Mouse (Mus musculus) G1E (cell line): ENCODE results near the gene Nsmce4a. TPM values are rescaled to one million over a fixed set of nuclear protein-coding genes. Genes with fewer than 3 reads are reported as not detected.

ENCODE experiments used
- ATAC-seq: 2 replicates; pipeline ENCODE4 v1.8.0; 2016; ENCODE audit warnings: mild to moderate bottlenecking; ENCODE audit not compliant: insufficient number of reproducible peaks, poor library complexity, low FRiP score, severe bottlenecking; ENCODE audit errors: extremely low read depth
- DNase-seq: peaks from one replicate; pipeline ENCODE4 v3.0.0; 2012; ENCODE audit warnings: low spot score
- H3K27me3 ChIP-seq: 2 replicates; pipeline ENCODE4 v1.6.1; 2012; ENCODE audit warnings: mild to moderate bottlenecking, low read length, inconsistent platforms; ENCODE audit not compliant: insufficient read depth
- H3K36me3 ChIP-seq: replicated peaks from 2 replicates; pipeline ENCODE3; 2012; ENCODE audit warnings: mild to moderate bottlenecking, inconsistent platforms
- H3K4me1 ChIP-seq: 2 replicates; pipeline ENCODE4 v1.6.1; 2012; ENCODE audit warnings: low read depth, low read length, inconsistent platforms, mixed read lengths; ENCODE audit not compliant: insufficient read depth
- H3K4me3 ChIP-seq: 2 replicates; pipeline ENCODE4 v1.5.1; 2012; ENCODE audit warnings: low read depth, mild to moderate bottlenecking, inconsistent platforms, low read length, moderate library complexity, mixed read lengths
- H3K9me3 ChIP-seq: replicated peaks from 2 replicates; pipeline ENCODE4 v1.6.1; 2012; ENCODE audit warnings: inconsistent platforms
- CTCF ChIP-seq: IDR thresholded peaks from 2 replicates; pipeline ENCODE4 v1.5.1; 2012; ENCODE audit warnings: low read depth, low read length, inconsistent platforms, mixed read lengths
- GATA1 ChIP-seq: IDR thresholded peaks from 2 replicates; pipeline ENCODE4 v1.6.1; 2012; ENCODE audit warnings: borderline replicate concordance, low read length, inconsistent platforms, mixed read lengths
- GATA2 ChIP-seq: IDR thresholded peaks from 2 replicates; pipeline ENCODE4 v1.6.1; 2012; ENCODE audit warnings: low read depth, low read length, inconsistent platforms, borderline replicate concordance
- POLR2AphosphoS5 ChIP-seq: IDR thresholded peaks from 2 replicates; pipeline ENCODE4 v1.6.1; 2012; ENCODE audit warnings: low read depth, low read length, inconsistent platforms; ENCODE audit not compliant: insufficient replicate concordance
- TAL1 ChIP-seq: conservative IDR thresholded peaks from 2 replicates; pipeline ENCODE4 v1.6.1; 2012; ENCODE audit warnings: low read depth, low read length, inconsistent platforms, mixed read lengths
- polyA plus RNA-seq: library from polyadenylated mRNA; stranded (reverse); fragments of >175 nt; gene quantifications from 2 replicates; pipeline ENCODE4 v1.2.3, GENCODE M21; 2012
- total RNA-seq, 2 experiments: library from RNA; stranded (forward) in 1 of 2; stranded (reverse) in 1 of 2; fragments of 200-1000 nt in 1 of 2; fragments of >200 nt in 1 of 2; fragmentation: Nextera tagmentation in 1 of 2; gene quantifications; 2 replicates each; pipeline ENCODE4 v1.2.3; 2014 to 2017

Gene Nsmce4a
- total and polyA plus RNA-seq, 3 experiments = 77.9 to 149 (median 103) TPM

DNA sequence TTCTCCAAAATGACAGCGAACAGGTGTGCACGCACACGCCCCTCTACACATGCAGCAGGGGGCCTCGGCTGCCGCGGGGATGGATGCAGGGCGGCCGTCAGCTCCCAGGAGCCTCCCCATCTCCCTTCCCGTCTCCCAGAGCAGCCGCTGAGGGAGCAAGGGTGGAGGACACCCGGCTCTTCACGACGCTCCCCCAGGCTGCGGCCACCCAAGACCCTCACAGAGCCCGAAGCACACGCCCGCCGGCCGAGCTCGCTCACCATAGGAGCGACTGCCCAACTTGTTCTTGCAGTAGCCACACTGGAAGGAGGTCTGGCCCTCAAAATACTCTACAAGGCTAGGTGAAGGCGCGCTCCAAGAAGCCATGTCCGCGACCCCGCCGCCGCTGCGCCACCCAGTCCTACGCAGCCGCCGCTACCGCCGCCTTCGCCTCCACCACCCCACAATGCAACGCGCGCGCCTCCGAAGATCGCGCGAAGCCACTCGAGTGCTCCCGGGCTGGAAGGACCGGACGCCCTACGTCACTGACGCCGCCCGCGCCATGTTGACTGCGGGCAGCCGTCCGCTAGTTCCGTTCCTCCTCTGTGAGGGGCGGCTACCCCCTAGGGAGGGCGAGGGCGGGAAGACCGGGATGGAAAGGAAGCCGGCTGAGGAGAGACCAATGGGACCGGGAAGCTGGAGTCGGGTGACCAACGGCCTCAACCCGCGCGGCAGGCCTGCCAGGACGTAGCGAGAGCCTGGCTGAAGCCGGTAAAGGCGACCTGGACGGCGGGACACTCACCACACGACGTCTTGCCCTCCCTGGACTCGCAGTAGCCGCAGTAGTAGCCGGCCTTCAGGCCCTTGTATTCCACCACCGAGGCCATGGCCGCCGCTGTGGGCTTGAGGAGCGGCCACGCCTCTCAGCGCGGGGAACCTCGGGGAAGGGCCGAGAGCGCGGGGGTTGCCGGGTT lies 53.5 kb downstream of the Nsmce4a start:
- Histone ChIP-seq H3K4me3 (peak overlapping the region; percentile 85), H3K27me3 (no peaks in the 10 kb centered on the region), H3K36me3 (peaks cover 19% of the 10 kb centered on the region), H3K9me3 (peaks cover 8% of the 10 kb centered on the region), H3K4me1 (peaks cover 20% of the 10 kb centered on the region)
- ATAC-seq (peak; percentile 81), DNase-seq (peak; percentile 80)
- no peak for TF ChIP-seq POLR2AphosphoS5
- no peak for TF ChIP-seq TAL1
- TF ChIP-seq GATA1 = no peak
- no peak for TF ChIP-seq GATA2
- TF ChIP-seq CTCF = no peak

DNA sequence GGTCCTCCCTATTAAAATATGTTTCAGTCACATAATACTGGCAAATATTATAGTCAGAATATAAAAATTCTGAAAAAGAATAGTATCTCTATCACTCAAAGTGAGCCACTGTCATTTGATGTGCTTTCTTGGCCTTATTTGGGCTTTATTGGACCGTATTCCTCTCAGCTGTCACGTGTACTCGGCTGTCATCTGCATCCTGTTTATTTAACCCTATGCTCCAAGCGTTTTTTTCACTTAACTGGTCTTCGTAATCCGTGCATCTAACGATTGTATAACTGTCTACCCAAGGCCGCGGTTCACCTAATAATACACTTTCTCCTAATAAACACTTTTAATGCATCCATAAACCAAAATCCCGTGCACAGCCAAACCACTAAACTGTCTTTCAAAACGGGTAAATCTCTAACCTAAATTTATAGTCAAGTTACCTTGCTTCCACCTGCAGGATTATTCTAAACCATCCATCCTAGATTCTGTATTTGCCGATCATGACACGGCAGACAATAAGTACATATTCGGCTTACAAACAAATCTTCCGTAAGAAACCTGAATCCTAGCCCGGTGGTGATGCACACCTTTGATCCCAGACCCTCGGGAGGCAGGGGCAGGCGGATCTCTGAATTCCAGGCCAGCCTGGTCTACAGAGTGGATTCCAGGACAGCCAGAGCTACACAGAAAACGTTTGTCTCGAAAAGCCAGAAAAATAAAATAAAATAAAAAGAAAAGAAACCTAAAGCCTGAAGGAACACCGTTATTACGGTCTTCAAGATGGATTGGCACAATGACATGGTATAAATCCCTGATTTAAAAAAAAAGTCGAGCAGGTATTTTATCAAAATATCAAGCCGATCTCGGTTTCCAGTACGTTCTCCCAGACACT lies 54.5 kb downstream of the Nsmce4a start:
- DNase-seq = no peak
- Histone ChIP-seq H3K27me3 (no peaks in the 10 kb centered on the region), H3K4me3 (peak overlapping the region; percentile 85), H3K36me3 (peaks cover 25% of the 10 kb centered on the region), H3K9me3 (peaks cover 8% of the 10 kb centered on the region), H3K4me1 (peaks cover 20% of the 10 kb centered on the region)
- ATAC-seq = no peak
- TF ChIP-seq GATA2 (no peak), POLR2AphosphoS5 (no peak), CTCF (no peak), TAL1 (no peak), GATA1 (no peak)

DNA sequence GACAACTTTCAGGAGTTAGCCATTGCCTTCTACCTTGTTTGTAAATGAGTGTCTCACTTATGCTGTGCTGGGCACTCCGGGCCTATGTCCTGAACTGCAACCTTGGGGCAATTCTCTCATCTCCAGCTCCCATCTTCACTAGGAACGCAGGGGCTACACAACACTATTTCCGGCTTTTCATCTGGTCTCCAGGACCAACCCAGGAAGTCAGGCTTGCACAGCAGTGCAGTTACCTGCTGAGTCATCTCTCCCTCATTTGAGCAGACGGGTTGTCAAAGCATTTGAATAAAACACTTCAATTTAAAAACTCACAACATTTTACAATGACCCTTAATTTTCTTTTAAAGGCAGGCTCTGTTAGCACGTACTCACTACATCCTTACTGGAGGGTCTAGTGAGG lies 62.7 kb downstream of the Nsmce4a start:
- Histone ChIP-seq H3K9me3 (no peaks in the 10 kb centered on the region), H3K4me3 (no peak overlapping the region)

DNA sequence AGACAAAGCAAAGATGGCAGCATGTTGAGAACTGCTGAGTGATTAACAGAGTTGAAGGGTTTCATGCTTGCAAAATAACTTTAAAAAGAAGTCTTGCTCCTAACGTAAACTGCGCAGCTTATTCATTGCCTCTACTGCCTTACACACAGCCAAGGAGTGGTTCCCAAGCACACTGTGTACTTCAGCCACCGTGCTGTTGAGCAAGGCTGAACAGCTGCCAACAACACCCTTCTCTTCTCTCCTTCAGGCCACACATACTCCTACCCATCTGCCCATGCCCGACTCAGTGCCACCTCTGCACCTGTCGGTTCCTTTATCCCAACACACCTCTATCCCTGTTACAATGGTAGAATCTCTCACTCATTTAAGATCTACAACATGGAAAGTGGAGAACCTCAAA lies 69.9 kb downstream of the Nsmce4a start:
- Histone ChIP-seq H3K36me3 (peaks cover 67% of the 10 kb centered on the region), H3K9me3 (no peaks in the 10 kb centered on the region), H3K27me3 (no peaks in the 10 kb centered on the region), H3K4me1 (no peaks in the 10 kb centered on the region), H3K4me3 (no peak overlapping the region)
- ATAC-seq (no peak), DNase-seq (no peak)
- TF ChIP-seq GATA2 (no peak), TAL1 (no peak), CTCF (no peak), POLR2AphosphoS5 (no peak), GATA1 (no peak)

More for the DNA sequence above, 62.7 kb downstream of the Nsmce4a start:
- Histone ChIP-seq H3K4me1 (peaks cover 6% of the 10 kb centered on the region), H3K36me3 (peaks cover 65% of the 10 kb centered on the region), H3K27me3 (no peaks in the 10 kb centered on the region)
- DNase-seq (no peak), ATAC-seq (peak; percentile 86)
- no peak for TF ChIP-seq TAL1
- no peak for TF ChIP-seq GATA1
- no peak for TF ChIP-seq GATA2
- TF ChIP-seq POLR2AphosphoS5 = no peak
- no peak for TF ChIP-seq CTCF

DNA sequence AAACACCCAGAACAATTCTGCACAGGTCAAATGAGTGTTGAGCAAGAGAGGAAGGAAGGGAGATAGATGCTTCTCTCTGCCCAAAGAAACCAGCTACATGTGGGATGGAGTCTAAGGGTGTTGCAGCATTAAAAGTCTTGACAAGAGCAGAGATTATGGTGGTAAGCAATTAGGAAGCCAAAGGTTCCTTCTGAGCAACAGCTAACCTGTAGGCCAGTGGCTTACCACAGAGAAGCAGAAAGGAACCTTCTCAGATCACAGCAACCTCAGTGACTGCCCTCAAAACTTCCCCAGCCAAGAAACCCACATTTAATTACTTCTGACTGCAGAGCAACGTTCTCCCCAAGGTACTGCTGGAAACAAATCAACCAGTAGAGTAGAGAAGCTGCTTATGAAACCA lies 71.4 kb downstream of the Nsmce4a start:
- no peak for TF ChIP-seq POLR2AphosphoS5
- TF ChIP-seq GATA2 = no peak
- no peak for TF ChIP-seq TAL1
- no peak for TF ChIP-seq CTCF
- TF ChIP-seq GATA1 = no peak
- no peaks in the 10 kb centered on the region for H3K9me3 ChIP-seq
- ATAC-seq (no peak), DNase-seq (no peak)
- H3K4me3 ChIP-seq = no peak overlapping the region
- H3K4me1 ChIP-seq = no peaks in the 10 kb centered on the region
- H3K36me3 ChIP-seq = peaks cover 62% of the 10 kb centered on the region
- no peaks in the 10 kb centered on the region for H3K27me3 ChIP-seq

DNA sequence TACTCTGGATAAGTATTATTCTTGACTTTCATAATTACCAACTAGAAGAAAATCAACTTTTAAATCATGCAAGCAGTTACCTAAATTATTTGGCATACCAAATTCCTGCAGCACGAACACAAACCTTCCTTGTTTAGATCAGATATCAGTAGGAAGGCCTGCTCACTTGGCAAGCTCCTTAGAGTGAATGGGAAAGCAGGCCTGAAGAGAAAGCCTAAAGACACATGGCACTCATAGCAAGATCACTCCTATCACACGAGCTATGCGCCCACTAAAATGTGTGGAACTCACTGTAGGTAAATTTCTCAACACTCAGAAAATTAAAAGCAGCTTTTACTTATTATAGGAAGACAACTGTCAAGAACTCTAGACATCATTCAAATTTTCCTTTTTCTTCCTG lies 79.6 kb downstream of the Nsmce4a start:
- Histone ChIP-seq H3K9me3 (no peaks in the 10 kb centered on the region), H3K27me3 (no peaks in the 10 kb centered on the region), H3K4me3 (no peak overlapping the region), H3K4me1 (no peaks in the 10 kb centered on the region), H3K36me3 (peaks cover 40% of the 10 kb centered on the region)
- DNase-seq (no peak), ATAC-seq (no peak)
- no peak for TF ChIP-seq TAL1
- no peak for TF ChIP-seq POLR2AphosphoS5
- TF ChIP-seq GATA1 = no peak
- no peak for TF ChIP-seq CTCF
